Mouse (Mus musculus): Measurements from ENCODE around the gene Cnih2.

GRCm38 (mm10) chr19:5094243-5094632 lies 4.1 kb downstream of the Cnih2 start:
- peak; percentile 81 for TF ChIP-seq CTCF (conservative IDR thresholded peaks at IDR 0.05; ENCODE audit: low read length)
- TF ChIP-seq POU5F1 (IDR thresholded peaks at IDR 0.05; ENCODE audit: borderline replicate concordance, low read length) = no peak

Measured in E14TG2a.4 (cell line).